Mouse (Mus musculus): ENCODE data around the gene Ddx42.
"Not testable (repeated sequence)": the region's sequence is repeated elsewhere in the genome, so short reads cannot be mapped to it uniquely, and the experiment has no call there.

The Ddx42 gene

GRCm38 (mm10) chr11:106201337-106202122 lies 15.2 kb upstream of the Ddx42 start:
- no peak for ATAC-seq (ENCODE audit: low TSS enrichment)

DNA sequence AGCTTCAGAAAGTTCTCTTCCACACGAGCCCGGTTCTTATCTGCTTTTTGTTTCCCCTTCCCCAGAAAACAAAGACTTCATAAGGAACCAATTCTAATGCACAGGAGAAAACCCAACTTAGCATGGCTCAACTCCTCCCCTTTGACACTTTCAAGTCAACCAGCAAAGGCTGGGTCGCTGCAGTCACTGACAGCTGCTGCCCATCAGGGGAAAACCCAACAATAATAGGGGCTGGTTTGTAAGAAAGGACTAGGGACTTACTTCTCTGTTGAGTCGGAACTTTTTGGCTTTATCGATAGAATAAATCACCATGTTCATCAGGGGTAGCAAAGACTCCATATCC lies 14.6 kb upstream of the Ddx42 start, which contains the start of gene Strada:
Gene Strada, minus strand, starts transcription at position 46 of the 343 bp plus-strand sequence.
- ATAC-seq (ENCODE audit: low TSS enrichment) = no peak

- ATAC-seq (ENCODE audit: low TSS enrichment) = no peak
These were observed 4.0 kb upstream of the Ddx42 start for GRCm38 (mm10) chr11:106212771-106213170.

GRCm38 (mm10) chr11:106214856-106215255 lies 1.9 kb upstream of the Ddx42 start:
- no peak for ATAC-seq (ENCODE audit: low TSS enrichment)

GRCm38 (mm10) chr11:106215450-106215859 lies 1.3 kb upstream of the Ddx42 start:
- ATAC-seq (ENCODE audit: low TSS enrichment) = no peak

DNA sequence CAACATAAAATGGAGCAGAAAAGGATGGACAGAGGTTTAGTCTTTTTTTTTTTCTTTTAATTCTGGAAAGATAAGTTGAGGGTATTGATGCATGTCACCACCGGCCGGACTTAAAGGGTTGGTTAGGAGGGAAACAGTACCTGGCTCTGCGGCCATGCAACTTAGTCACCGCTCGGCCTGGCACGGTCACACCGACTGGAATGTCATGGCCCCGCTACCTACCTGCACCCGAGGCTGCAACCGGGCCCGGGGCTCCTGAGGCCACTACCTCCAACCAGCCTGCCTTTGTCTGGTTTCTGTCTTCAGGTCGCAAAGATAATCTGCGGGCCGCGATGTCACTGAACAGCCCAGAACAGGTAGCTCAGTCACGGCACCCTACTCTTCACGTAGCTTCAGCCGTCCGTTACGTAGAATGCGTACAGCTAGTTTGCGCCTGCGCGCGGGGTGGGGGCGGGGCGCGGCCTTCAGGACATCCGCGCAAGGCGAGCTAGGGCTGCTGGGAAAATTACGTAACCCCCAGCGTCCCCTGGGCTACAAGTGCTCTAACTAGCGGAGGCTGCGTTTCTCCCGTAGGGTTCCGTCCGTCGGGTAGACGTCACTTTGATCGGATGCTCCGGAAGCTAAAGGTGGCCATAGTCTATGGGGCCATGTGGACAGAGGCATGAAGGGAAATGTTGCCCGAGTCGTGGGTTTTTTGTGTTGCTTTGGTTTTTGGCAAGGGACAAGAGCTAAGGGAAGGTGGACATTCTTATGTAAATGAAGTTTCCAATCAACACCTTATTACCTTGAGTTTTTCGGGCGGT lies 598 bp upstream of the Ddx42 start, which contains the start of gene Ccdc47:
Gene Ccdc47, minus strand, starts transcription at position 418 of the 803 bp plus-strand sequence.
- ATAC-seq (ENCODE audit: low TSS enrichment) = peak; percentile 98

- ATAC-seq (ENCODE audit: low TSS enrichment) = no peak
These were observed 3.9 kb downstream of the Ddx42 start for GRCm38 (mm10) chr11:106220603-106221002.

DNA sequence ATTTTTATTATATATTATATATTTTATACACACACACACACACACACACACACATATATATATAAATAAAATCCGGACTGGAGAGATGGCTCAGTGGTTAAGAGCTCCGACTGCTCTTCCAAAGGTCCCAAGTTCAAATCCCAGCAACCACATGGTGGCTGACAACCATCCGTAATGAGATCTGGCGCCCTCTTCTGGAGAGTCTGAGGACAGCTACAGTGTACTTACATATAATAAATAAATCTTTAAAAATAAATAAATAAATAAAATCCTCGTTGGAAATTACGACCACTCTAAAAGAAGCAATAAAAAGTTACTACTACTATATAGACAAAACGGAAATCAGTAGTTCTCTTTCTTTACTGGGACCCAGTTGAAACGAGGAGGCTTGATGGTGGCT lies 17.3 kb downstream of the Ddx42 start:
- ATAC-seq (ENCODE audit: low TSS enrichment) = not testable (repeated sequence)

DNA sequence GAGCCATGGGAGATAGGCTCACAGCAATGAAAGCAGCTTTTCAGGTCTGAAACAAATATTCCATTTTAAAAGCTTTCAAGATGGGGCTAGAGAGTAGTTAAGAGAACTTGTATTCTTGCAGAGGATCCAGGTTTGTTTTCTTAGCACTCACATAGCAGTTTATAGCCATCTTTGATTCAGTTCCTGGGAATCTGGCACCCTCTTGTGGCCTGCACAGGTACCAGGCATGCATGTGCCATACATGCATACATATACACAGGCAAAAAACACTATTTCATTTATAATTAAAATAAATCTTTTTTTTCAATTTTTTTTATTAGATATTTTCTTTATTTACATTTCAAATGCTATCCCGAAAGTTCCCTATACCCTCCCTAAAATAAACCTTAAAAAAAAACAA lies 30.1 kb downstream of the Ddx42 start:
- no peak for ATAC-seq (ENCODE audit: low TSS enrichment)

DNA sequence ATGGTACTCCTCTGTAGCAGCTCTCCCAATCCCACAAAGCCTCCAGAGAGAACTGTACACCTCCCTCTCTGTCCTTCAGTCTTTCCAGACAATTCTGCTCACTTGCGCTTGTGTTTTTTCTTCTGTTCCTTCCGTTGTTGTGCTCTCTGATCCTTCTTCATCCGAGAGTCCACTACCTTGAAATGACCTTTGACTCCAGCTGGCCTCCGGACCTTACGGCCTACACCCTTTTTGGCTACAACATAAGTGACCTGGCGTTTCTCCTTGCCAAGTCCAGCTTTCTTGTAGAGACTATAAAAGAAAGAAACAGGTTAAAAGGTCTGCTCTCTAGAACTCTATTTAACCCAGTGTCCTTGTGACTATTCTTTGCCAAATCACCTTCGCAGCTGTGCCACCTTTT lies 32.6 kb downstream of the Ddx42 start:
- ATAC-seq (ENCODE audit: low TSS enrichment) = no peak

DNA sequence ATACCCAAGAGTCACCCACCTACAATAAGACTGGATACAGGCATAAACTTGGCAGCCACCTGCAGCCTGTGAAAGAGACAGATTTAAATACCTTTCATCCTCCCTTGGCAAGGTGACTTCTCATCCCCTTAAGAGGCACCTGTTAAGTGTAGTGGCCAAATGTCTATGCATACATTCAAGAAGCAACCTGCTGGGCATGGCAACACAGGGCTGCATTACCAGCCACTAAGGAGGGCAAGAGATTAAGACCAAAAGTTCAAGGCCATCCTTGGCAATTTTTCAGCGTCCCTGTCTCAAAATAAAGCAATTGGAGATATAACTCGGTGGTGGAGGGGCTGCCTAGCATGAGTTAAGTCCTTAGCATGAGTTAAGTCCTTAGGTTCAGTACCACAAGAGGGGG lies 38.0 kb downstream of the Ddx42 start:
- no peak for ATAC-seq (ENCODE audit: low TSS enrichment)

DNA sequence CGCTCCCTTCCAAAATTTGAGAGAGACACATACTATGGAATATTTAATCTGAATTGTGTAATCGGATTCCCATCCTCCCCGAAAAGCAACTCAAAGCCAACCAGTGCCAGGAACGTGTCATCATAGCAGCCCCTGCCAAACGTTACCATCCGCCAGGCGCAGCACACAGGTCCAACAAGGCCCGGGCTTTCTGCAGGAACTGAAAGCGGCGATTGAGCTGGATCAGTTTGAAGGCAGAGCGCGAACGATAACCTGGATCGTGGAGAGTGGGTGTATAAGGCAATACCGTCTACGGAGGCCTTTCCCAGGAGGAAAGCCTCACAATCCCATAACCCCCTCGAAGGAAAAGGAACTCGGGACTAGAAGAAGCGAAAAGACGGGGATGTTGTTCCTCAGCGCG lies 38.4 kb downstream of the Ddx42 start:
- ATAC-seq (ENCODE audit: low TSS enrichment) = peak; percentile 0; the same call in 1 of the 2 replicates

DNA sequence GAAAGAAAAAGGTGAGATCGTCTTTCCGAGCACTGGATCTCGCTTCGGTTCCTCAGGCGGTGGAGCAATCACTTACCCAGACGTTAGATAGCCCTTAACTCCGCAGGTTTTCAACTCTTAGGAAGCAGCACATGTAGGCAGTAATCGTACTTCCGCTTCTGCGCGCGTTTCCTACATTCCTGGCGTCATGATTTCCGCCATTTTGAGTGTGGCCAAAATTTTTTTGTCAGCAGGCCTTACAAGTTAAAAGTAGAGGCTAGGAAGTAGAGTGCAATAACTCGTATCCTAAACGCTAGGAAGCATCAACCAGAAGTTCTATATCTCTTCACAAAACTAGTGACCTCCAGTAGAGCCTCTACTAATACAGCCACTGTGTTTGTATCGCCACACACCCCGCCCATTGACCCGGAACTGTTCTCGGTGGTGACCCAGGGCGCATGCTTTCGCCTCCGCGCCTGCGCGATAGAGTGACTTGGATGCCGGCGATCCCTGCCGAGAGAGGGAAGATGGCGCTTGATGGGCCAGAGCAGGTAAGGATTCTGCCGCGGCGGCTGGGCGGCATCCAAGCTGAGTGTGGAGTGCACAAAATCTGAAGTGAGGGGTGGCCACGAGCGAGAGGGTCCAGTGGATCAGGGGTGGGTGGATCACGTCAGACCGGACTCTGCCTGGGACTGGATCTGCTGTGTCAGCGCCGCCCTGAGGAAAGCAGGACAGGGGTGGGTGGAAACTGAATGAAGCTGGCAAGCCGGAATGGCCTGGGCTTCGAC lies 39.1 kb downstream of the Ddx42 start, which contains the start of the genes Ftsj3 and Psmc5:
Gene Ftsj3, minus strand, starts transcription at position 395 of the 767 bp plus-strand sequence.
Gene Psmc5, plus strand, starts transcription at position 470 of the 767 bp plus-strand sequence.
- ATAC-seq (ENCODE audit: low TSS enrichment) = peak; percentile 91

DNA sequence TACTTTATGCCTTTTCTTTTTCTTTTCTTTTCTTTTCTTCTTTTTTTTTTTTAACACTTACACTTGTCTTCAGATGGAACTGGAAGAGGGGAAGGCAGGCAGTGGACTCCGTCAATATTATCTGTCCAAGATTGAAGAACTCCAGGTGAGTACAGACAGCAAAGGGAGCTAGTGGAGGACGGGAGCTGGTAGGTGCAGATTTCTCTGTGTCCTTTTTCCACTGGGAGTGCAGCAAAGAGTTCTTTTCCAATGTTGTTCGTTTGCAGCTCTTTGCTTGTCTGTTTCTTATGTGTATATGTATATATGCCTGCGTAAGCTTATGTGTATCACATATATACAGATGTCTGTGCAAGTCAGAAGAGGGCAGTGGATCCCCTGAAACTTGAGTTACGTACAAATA lies 40.0 kb downstream of the Ddx42 start:
- no peak for ATAC-seq (ENCODE audit: low TSS enrichment)

DNA sequence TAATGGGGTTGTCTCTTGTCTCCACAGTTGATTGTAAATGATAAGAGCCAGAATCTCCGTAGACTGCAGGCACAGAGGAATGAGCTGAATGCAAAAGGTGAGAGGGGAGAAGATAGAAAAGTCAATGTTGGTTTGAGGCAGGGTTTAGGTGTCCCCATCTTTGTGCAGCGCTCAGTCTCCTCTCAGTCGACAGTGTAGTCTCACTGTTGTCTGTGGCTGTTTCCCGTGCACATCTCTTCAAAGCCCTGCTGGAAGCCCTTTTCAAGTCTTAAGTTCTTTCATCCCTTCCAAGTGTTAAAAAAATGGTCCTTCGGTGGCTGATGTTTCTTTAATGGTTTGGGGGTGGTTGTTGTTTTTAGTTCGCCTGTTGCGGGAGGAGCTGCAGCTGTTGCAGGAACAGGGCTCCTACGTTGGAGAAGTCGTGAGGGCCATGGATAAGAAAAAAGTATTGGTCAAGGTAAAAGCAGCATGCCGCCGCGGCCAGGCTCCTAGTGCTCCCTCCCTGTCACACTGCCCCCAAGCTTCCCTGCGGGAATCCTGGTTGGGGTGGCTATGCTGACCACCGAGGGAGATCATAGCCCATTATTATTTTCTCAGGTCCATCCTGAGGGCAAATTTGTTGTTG lies 44.2 kb downstream of the Ddx42 start:
- no peak for ATAC-seq (ENCODE audit: low TSS enrichment)

GRCm38 (mm10) chr11:106263963-106264362 lies 47.2 kb downstream of the Ddx42 start:
- ATAC-seq (ENCODE audit: low TSS enrichment) = no peak

GRCm38 (mm10) chr11:106264988-106265387 lies 48.3 kb downstream of the Ddx42 start:
- no peak for ATAC-seq (ENCODE audit: low TSS enrichment)

GRCm38 (mm10) chr11:106265570-106265969 lies 48.8 kb downstream of the Ddx42 start:
- no peak for ATAC-seq (ENCODE audit: low TSS enrichment)

DNA sequence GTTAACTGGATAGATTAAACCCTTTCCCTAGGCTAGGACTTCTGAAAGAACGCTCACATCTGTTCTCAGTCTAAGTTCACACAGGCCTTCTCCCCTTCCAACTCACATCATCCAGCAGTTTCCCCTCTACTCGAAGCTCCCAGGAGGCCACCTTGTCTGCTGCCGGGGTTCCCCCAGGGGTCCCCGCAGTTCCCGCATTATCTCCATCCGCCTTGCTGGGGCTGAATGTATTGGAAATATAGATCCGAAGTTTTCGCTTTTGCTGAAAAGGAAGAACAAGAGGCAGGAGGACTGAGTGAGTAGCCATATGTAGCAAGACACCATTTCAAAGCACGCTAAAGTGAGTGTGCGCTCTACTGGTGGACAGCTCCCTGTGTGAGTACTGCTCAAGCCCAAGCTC lies 49.7 kb downstream of the Ddx42 start:
- ATAC-seq (ENCODE audit: low TSS enrichment) = no peak

GRCm38 (mm10) chr11:106267311-106267852 lies 50.7 kb downstream of the Ddx42 start:
- ATAC-seq (ENCODE audit: low TSS enrichment) = no peak

- no peak for ATAC-seq (ENCODE audit: low TSS enrichment)
These were observed 51.1 kb downstream of the Ddx42 start for GRCm38 (mm10) chr11:106267871-106268270.
